Mouse (Mus musculus): ENCODE results near the gene Gcnt3. TPM values are rescaled to one million over a fixed set of nuclear protein-coding genes. Genes with fewer than 3 reads are reported as not detected.

Gene Gcnt3
- not detected in 2 replicates for polyA plus RNA-seq (2012)

DNA sequence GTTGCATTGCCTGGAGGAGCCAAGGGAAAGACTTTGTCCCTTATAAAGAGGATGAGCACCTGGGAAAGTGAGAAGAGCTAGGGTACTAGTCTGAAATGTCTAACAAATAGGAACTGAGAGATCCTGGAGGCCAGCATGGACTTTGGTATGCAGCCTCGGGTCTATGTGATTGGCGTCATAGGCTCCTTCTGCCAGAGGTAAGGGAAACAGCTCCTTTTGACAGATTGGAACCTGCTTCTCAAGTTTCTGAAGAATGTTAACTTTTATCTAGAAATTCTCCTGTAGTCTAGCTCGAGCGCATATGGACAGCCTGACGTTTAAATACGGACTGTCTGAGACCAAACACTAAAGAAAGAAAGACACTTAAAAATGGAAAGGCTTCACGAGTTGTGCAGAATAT is at the start of gene Gcnt3:
Gcnt3 (minus strand) TSS at position 101 of the 400 bp plus-strand sequence.
- Histone ChIP-seq H3K4me1 (ENCODE audit: control insufficient read depth) (peaks cover 7% of the 10 kb centered on the region), H3K27me3 (ENCODE audit: control insufficient read depth) (peaks cover 25% of the 10 kb centered on the region), H3K9me3 (ENCODE audit: control insufficient read depth, low read length) (peaks cover 2% of the 10 kb centered on the region; the same call in 1 of the 2 replicates), H3K4me3 (replicated peaks) (no peak within 1 kb of the TSS), H3K36me3 (ENCODE audit: control insufficient read depth) (no peaks in the 10 kb centered on the region)
- TF ChIP-seq GATA1 (IDR thresholded peaks at IDR 0.05; ENCODE audit: low read length) = no peak
- no peak for TF ChIP-seq TAL1 (IDR thresholded peaks at IDR 0.05; ENCODE audit: low read length)

DNA sequence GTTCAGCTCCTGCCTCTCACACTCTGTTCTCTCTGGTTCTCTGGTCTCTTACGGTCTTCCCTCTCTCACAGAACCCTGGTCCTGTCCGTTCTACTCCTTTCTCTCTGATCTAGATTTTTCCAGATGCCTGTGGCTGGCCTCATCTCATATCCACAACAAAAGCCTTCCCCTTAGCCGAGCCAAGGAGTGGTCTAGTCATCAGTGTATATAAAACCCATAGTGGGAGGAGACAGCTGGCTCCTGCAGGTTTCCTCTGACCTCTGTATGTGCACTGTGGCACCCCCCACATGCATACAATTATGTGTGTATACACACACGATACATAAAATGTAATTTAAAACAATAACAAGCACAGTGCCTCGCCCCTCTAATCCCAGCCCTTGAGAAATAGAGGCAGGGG is 49.5 kb upstream of the Gcnt3 start:
- Histone ChIP-seq H3K4me3 (replicated peaks) (no peak overlapping the region), H3K9me3 (ENCODE audit: control insufficient read depth, low read length) (no peaks in the 10 kb centered on the region), H3K4me1 (ENCODE audit: control insufficient read depth) (peaks cover under 1% of the 10 kb centered on the region; the same call in 1 of the 2 replicates), H3K36me3 (ENCODE audit: control insufficient read depth) (no peaks in the 10 kb centered on the region), H3K27me3 (ENCODE audit: control insufficient read depth) (no peaks in the 10 kb centered on the region)
- TF ChIP-seq GATA1 (IDR thresholded peaks at IDR 0.05; ENCODE audit: low read length) (no peak), TAL1 (IDR thresholded peaks at IDR 0.05; ENCODE audit: low read length) (no peak)

DNA sequence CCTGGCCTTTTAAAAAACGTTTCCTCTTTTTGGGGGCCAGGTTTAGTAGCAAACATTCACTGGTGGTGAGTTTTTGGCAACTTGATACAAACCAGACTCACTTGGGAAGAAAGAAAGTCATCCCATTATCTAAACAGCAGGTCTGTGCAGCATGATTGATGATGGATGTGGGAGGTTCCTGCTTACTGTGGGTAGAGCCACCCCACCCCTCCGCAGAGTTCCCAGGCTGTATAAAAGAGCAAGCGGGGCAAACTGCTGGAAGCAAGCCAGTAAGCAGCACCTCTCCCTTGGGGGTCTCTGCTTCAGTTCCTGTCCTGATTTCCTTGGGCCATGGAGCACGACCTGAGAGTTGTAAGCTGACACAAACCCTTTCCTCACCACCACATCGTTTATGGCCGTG is 48.2 kb upstream of the Gcnt3 start:
- TF ChIP-seq GATA1 (IDR thresholded peaks at IDR 0.05; ENCODE audit: low read length) (no peak), TAL1 (IDR thresholded peaks at IDR 0.05; ENCODE audit: low read length) (no peak)
- no peaks in the 10 kb centered on the region for H3K9me3 ChIP-seq (ENCODE audit: control insufficient read depth, low read length)

DNA sequence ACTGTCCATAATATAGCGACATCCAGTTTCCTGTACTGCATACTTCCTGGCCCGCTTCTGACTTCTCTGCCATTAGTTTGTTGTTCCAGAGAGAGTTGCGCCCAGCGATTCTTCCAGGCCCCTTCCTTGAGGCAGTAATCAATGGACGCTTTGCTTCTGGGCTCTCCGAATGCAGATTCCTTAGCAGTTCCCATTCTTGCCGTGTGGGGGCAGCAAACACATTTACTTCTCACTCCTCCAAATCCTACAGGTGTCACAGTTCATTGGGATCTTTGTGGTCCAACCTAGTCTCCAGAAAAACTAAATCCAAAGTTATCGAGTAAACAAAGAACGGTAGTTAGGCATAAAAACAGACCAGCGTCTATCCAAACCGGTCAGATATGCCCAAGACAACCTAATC is 46.2 kb upstream of the Gcnt3 start:
- no peak overlapping the region for H3K4me3 ChIP-seq (replicated peaks)
- no peaks in the 10 kb centered on the region for H3K27me3 ChIP-seq (ENCODE audit: control insufficient read depth)
- peaks cover 2% of the 10 kb centered on the region; the same call in 1 of the 2 replicates for H3K4me1 ChIP-seq (ENCODE audit: control insufficient read depth)
- H3K36me3 ChIP-seq (ENCODE audit: control insufficient read depth) = no peaks in the 10 kb centered on the region
- H3K9me3 ChIP-seq (ENCODE audit: control insufficient read depth, low read length) = no peaks in the 10 kb centered on the region
- TF ChIP-seq TAL1 (IDR thresholded peaks at IDR 0.05; ENCODE audit: low read length) = no peak
- no peak for TF ChIP-seq GATA1 (IDR thresholded peaks at IDR 0.05; ENCODE audit: low read length)

More for the DNA sequence above, 48.2 kb upstream of the Gcnt3 start:
- Histone ChIP-seq H3K36me3 (ENCODE audit: control insufficient read depth) (no peaks in the 10 kb centered on the region), H3K27me3 (ENCODE audit: control insufficient read depth) (no peaks in the 10 kb centered on the region), H3K4me3 (replicated peaks) (no peak overlapping the region), H3K4me1 (ENCODE audit: control insufficient read depth) (peaks cover 2% of the 10 kb centered on the region; the same call in 1 of the 2 replicates)

DNA sequence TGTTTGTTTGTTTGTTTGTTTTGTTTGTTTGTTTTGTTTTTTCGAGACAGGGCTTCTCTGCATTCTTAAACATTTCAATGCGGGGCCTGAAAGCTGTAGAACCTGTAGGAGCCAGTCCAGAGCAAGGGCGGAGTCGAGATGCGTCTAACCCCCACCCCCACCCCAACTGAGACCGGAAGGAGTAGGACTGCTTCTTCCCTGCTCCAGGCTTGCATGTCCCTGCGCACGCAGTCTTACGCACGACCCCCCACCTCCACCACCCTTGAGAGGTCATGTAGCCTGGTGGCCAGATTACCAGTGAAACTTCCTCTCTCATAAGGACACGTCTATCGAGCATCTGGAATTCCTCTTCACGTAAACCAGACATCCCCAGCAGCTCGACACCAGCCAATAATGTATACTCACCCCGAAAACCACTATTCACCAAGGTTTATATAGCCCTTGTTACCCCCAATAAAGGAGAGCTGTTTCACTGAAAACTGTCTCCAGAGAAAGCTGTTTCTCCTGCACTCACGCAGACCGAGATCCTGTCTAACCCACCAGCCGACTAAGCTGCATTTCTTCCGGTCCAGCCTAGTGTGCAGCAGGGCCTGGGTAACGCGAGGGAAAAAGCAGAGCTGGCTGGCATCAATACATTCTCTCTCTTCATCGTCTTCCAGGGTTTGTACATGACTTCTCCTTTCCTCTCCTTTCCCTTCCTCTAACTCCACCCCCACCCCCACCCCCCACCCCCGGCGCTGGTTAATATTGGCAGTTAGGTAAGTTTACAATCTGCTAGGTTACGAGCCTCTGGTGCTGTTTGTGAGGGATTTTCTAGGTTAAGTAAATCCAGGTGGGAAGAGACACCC is 44.7 kb upstream of the Gcnt3 start:
- TF ChIP-seq TAL1 (IDR thresholded peaks at IDR 0.05; ENCODE audit: low read length) (no peak), GATA1 (IDR thresholded peaks at IDR 0.05; ENCODE audit: low read length) (no peak)
- no peaks in the 10 kb centered on the region for H3K36me3 ChIP-seq (ENCODE audit: control insufficient read depth)
- H3K9me3 ChIP-seq (ENCODE audit: control insufficient read depth, low read length) = no peaks in the 10 kb centered on the region
- peaks cover 6% of the 10 kb centered on the region for H3K4me1 ChIP-seq (ENCODE audit: control insufficient read depth)
- peak overlapping the region; percentile 40 for H3K4me3 ChIP-seq (replicated peaks)
- no peaks in the 10 kb centered on the region for H3K27me3 ChIP-seq (ENCODE audit: control insufficient read depth)

DNA sequence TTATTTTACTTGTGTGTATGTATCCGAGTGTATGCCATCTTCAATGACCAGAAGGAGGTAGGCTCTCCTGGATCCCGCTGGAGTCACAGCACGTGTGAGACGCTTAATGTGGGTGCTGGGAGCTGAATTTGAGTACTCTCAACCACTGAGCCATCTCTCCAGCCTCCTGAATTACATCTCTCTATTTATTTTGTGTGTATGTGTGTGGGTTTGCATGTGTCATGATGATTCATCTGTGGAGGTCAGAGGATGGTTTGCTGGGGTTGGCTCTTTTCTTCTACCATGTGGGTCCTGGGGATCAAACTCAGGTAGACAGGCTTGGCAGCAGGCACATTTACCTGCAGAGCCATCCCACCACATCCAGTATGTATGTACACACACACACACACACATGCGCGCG is 43.9 kb upstream of the Gcnt3 start:
- TF ChIP-seq TAL1 (IDR thresholded peaks at IDR 0.05; ENCODE audit: low read length) = no peak
- no peak for TF ChIP-seq GATA1 (IDR thresholded peaks at IDR 0.05; ENCODE audit: low read length)
- H3K9me3 ChIP-seq (ENCODE audit: control insufficient read depth, low read length) = no peaks in the 10 kb centered on the region

DNA sequence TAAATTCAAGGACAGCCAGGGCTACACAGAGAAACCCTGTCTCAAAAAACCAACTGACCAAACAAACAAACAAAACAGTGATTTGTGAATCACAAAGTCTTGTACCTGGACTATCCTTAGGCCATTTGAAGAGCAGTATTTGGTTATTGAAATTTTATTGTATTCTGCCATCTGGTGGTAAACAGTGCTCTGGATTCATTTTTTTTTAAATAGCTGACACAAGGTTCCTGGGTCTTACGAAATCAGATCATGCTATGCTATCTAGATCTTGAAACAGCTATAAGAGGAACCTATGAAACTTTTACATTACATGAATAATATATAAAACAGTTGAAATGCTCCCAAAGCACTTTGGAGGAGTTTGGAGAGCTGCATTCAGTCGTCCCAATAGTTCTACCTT is 43.1 kb upstream of the Gcnt3 start:
- TF ChIP-seq GATA1 (IDR thresholded peaks at IDR 0.05; ENCODE audit: low read length) (no peak), TAL1 (IDR thresholded peaks at IDR 0.05; ENCODE audit: low read length) (no peak)
- Histone ChIP-seq H3K9me3 (ENCODE audit: control insufficient read depth, low read length) (no peaks in the 10 kb centered on the region), H3K27me3 (ENCODE audit: control insufficient read depth) (no peaks in the 10 kb centered on the region), H3K4me3 (replicated peaks) (no peak overlapping the region), H3K36me3 (ENCODE audit: control insufficient read depth) (no peaks in the 10 kb centered on the region), H3K4me1 (ENCODE audit: control insufficient read depth) (peaks cover 6% of the 10 kb centered on the region)

More for the DNA sequence above, 43.9 kb upstream of the Gcnt3 start:
- Histone ChIP-seq H3K4me3 (replicated peaks) (no peak overlapping the region), H3K36me3 (ENCODE audit: control insufficient read depth) (no peaks in the 10 kb centered on the region), H3K27me3 (ENCODE audit: control insufficient read depth) (no peaks in the 10 kb centered on the region), H3K4me1 (ENCODE audit: control insufficient read depth) (peaks cover 6% of the 10 kb centered on the region)

DNA sequence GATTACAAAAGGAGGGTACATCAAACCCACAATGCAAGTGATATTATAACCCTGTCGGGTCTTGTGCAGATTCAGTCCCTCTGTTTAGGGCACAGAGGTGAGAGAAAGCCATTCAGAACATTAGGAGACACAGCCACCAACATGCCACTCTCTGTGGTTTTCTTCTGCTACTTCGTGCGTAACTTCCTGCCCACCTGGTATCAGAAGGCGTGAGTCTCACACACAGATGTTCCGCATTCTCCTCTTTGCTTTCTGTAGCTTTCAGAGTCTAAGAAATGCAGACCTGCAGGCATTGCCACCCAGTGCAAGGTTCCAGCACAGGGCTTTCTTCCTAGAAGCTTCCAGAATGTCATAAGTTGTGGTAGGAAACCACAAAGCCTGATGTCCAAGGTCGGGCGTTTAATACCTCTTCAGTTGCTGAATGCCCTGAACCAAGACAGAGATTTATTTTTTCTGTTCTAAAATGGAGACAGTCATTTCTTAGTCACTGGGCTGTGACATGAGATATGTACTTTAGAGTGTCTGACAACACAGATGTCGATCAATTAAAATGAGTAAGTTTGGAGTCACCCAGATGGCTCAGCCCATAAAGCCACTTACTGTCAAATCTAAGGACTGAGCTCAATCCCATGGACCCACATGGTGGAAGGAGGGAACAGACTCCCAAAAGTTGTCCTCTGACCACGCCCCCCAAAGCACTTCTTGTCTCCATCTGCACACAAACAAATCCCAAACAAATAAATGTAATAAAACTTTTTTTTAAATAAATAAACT is 42.3 kb upstream of the Gcnt3 start:
- H3K4me1 ChIP-seq (ENCODE audit: control insufficient read depth) = peaks cover 6% of the 10 kb centered on the region
- H3K36me3 ChIP-seq (ENCODE audit: control insufficient read depth) = no peaks in the 10 kb centered on the region
- H3K27me3 ChIP-seq (ENCODE audit: control insufficient read depth) = no peaks in the 10 kb centered on the region
- no peaks in the 10 kb centered on the region for H3K9me3 ChIP-seq (ENCODE audit: control insufficient read depth, low read length)
- H3K4me3 ChIP-seq (replicated peaks) = no peak overlapping the region
- no peak for TF ChIP-seq TAL1 (IDR thresholded peaks at IDR 0.05; ENCODE audit: low read length)

DNA sequence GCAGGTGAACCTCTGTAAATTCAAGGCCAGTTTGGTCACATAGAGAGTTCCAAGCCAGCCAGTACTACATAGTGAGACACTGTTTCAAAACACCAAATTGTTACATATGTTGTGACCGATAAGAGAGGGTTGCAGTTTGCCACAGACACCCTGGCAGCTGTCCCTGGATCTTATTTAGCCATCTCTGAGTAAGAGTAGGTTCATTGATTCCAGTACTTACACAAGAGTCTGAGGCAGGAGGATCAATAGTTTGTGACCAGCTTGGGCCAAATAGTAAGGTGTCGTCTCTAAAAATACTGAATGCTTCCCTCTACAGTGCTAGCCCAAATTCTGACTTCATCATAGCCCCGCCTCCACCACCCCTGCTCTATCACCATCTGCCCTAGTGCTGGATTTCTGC is 40.1 kb upstream of the Gcnt3 start:
- no peaks in the 10 kb centered on the region for H3K36me3 ChIP-seq (ENCODE audit: control insufficient read depth)
- H3K4me3 ChIP-seq (replicated peaks) = no peak overlapping the region
- H3K9me3 ChIP-seq (ENCODE audit: control insufficient read depth, low read length) = no peaks in the 10 kb centered on the region
- H3K4me1 ChIP-seq (ENCODE audit: control insufficient read depth) = peaks cover 12% of the 10 kb centered on the region
- H3K27me3 ChIP-seq (ENCODE audit: control insufficient read depth) = no peaks in the 10 kb centered on the region
- no peak for TF ChIP-seq GATA1 (IDR thresholded peaks at IDR 0.05; ENCODE audit: low read length)

All from erythroblast, embryonic 14.5 days (primary cell).